Mouse (Mus musculus) limb, embryonic 15.5 days (tissue): ENCODE data around the gene Zfp607b. TPM values are rescaled to one million over a fixed set of nuclear protein-coding genes. Genes with fewer than 3 reads are reported as not detected.

Source experiments
- ATAC-seq: fragments of 200-750 bp; cut with Nextera tagmentation; 2 replicates; pipeline ENCODE4 v1.8.0; 2017; ENCODE audit warnings: low read depth, moderate TSS enrichment; ENCODE audit not compliant: insufficient number of reproducible peaks, low FRiP score, low TSS enrichment
- H3K27ac ChIP-seq: fragments of 300-500 bp; sonication (generic); 2 replicates; pipeline ENCODE4 v1.5.1; 2015; ENCODE audit warnings: moderate library complexity, mild to moderate bottlenecking, inconsistent platforms
- H3K27me3 ChIP-seq: fragments of 300-500 bp; sonication (generic); 2 replicates; pipeline ENCODE4 v1.6.1; 2015; ENCODE audit warnings: inconsistent platforms
- H3K36me3 ChIP-seq: fragments of 300-500 bp; sonication (generic); 2 replicates; pipeline ENCODE4 v1.6.1; 2015; ENCODE audit warnings: inconsistent platforms
- H3K4me1 ChIP-seq: fragments of 300-500 bp; sonication (generic); 2 replicates; pipeline ENCODE4 v1.6.1; 2015; ENCODE audit warnings: inconsistent platforms
- H3K4me2 ChIP-seq: fragments of 300-500 bp; sonication (generic); 2 replicates; pipeline ENCODE4 v1.6.1; 2015; ENCODE audit warnings: mild to moderate bottlenecking, inconsistent platforms
- H3K4me3 ChIP-seq: fragments of 300-500 bp; sonication (generic); 2 replicates; pipeline ENCODE4 v1.5.1; 2015; ENCODE audit warnings: mild to moderate bottlenecking, inconsistent platforms
- H3K9ac ChIP-seq: fragments of 300-500 bp; sonication (generic); 2 replicates; pipeline ENCODE4 v1.6.1; 2015; ENCODE audit warnings: inconsistent platforms
- H3K9me3 ChIP-seq: fragments of 300-500 bp; sonication (generic); 2 replicates; pipeline ENCODE4 v1.6.1; 2016; ENCODE audit warnings: inconsistent platforms
- WGBS: fragments of 180-500 bp; shearing (Covaris S2); methylation state at CpG from one replicate; pipeline ENCODE4 v1.1.7; 2015; 5-methylcytosine and 5-hydroxymethylcytosine counted together
- polyA plus RNA-seq: library from polyadenylated mRNA; unstranded; fragments of >200 nt; fragmentation: Nextera tagmentation; extraction: Ambion mirVana; gene quantifications from 2 replicates; pipeline ENCODE4 v1.2.1, GENCODE M21; 2015

Zfp607b gene
- polyA plus RNA-seq: 2.8 and 3.2 TPM in 2 replicates

DNA sequence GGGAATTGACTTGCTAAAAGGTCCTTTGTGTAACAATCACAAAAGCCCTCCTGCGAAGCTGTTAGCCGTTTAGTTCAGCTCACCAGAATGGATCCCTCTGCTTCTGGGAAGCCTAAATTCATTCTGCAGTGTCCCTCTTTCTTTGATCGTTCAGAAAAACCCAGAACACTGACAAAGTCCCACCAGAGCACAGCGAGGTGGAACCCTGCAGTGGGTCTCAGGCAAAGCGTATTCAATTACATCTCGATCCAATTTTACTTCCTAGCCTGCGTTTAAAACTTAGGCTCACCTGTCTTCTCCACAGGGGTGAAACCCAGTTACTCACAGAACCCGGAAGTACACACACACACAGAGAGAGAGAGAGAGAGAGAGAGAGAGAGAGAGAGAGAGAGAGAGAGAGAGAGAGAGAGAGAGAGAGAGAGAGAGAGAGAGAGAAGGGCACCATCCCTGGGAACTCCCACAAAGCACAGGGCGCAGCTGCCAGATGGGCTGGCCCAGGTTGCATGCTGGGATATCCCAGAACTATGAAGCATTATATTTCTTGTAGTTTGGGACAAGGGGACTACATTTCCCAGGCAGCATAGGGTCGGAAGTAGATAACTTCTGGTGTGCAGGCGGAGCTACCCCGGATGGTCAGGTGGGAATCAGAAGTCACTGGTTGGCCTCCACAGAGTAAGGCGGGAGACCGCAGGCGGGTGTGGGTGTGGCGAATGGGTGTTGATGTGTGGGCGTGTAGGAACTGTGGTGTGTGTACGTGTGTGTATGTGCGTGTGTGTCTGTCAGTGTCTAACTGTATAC is at the start of gene Zfp607b:
Gene Zfp607b, plus strand, starts transcription at position 526 of the 798 bp plus-strand sequence.
- H3K4me1 ChIP-seq: peaks cover 11% of the 10 kb centered on the region
- peak within 1 kb of the TSS; percentile 84 for H3K27ac ChIP-seq
- ATAC-seq: peak; percentile 100
- no peaks in the 10 kb centered on the region for H3K9me3 ChIP-seq
- under 1% methylated on average over 19 of the region's 19 CpGs for WGBS
- peak within 1 kb of the TSS; percentile 37; the same call in 1 of the 2 replicates for H3K9ac ChIP-seq
- no peaks in the 10 kb centered on the region for H3K27me3 ChIP-seq
- no peaks in the 10 kb centered on the region for H3K36me3 ChIP-seq
- peak within 1 kb of the TSS; percentile 48 for H3K4me3 ChIP-seq
- peak within 1 kb of the TSS; percentile 52 for H3K4me2 ChIP-seq

DNA sequence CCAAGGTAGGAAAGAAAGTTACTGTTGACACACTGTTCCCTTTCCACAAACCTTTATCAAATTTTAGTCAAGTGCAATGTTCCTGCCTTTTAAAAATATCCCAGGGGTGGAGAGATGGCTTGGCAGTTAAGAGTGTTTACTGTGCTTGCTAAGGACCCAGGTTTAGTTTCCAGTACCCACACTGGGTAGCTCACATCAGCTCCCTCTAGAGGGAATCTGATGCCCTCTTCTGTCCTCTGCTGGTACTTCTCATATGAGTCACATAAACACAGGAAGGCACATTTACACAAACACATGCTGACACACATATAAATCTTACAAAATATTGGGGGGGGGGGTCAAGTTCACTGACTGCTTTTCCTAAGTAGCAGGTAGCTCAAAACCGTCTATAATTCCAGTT is 44.7 kb upstream of the Zfp607b start:
- Histone ChIP-seq H3K27me3 (no peaks in the 10 kb centered on the region), H3K27ac (no peak overlapping the region), H3K9me3 (no peaks in the 10 kb centered on the region), H3K9ac (no peak overlapping the region), H3K36me3 (peaks cover 8% of the 10 kb centered on the region; the same call in 1 of the 2 replicates), H3K4me1 (no peaks in the 10 kb centered on the region), H3K4me3 (no peak overlapping the region), H3K4me2 (no peak overlapping the region)
- ATAC-seq: no peak
- WGBS: 55% methylated on average over 1 of the region's 1 CpGs

DNA sequence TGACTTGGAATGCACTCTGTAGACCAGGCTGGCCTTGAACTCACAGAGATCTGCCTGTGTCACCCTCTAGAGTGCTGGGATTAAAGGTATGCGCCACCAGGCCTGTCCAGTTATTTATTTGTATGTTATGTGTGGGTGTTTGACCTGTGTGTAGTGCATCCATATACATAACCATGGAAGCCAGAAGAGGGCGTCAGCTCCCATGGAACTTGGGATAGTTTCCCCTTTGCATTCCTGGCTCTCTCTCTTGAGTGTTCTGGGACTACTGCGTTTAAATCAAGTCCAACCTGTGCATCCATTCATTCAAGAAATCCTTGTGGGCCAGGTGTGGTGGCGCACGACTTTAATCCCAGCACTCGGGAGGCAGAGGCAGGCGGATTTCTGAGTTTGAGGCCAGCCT is 42.6 kb upstream of the Zfp607b start:
- H3K4me3 ChIP-seq: no peak overlapping the region
- H3K27me3 ChIP-seq: 0 out of 2 replicates have a peak, but pooled peaks cover 2% of the 10 kb centered on the region
- no peak overlapping the region for H3K27ac ChIP-seq
- H3K4me2 ChIP-seq: no peak overlapping the region
- H3K36me3 ChIP-seq: no peaks in the 10 kb centered on the region
- no peaks in the 10 kb centered on the region for H3K4me1 ChIP-seq
- no peak for ATAC-seq
- H3K9me3 ChIP-seq: no peaks in the 10 kb centered on the region
- WGBS: 85% methylated on average over 7 of the region's 7 CpGs
- H3K9ac ChIP-seq: no peak overlapping the region

DNA sequence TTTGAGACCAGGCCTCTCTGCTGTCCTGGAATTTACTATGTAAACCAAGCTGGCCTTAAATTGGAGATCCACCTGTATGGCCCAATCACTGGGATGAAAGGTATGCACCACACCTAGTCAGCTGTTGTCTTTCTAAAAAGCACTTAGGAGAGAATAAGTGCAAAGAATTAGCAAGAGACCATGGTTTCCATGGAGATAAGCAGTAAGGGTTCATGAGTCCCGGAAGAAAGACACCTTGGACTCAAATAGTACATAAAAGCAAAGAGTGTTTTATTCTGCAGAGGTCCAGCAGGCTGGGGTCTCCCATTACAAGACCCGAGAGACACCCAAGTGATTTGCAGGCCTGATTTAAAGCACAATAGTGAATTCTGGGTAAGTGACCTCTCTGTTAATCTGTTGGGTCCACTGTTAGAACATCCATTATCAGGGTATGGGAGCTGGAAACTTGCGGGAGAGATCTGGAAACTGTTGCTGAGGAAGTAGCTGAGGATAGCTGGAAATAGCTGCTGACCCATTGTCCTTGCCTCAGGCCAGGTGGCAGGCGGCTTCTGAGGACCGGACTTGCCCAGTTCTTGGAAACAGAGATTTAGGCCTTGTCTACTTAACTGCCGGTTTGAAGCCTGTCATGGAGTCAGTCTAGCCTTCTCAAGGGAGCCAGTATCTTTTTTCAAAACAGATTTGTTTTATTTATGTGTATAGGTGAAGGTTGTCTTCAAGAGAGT is 41.7 kb upstream of the Zfp607b start:
- Histone ChIP-seq H3K9me3 (no peaks in the 10 kb centered on the region), H3K4me3 (no peak overlapping the region), H3K9ac (no peak overlapping the region), H3K36me3 (no peaks in the 10 kb centered on the region), H3K27me3 (peaks cover 6% of the 10 kb centered on the region), H3K27ac (no peak overlapping the region), H3K4me1 (no peaks in the 10 kb centered on the region), H3K4me2 (no peak overlapping the region)
- ATAC-seq: no peak
- 77% methylated on average over 6 of the region's 6 CpGs for WGBS

DNA sequence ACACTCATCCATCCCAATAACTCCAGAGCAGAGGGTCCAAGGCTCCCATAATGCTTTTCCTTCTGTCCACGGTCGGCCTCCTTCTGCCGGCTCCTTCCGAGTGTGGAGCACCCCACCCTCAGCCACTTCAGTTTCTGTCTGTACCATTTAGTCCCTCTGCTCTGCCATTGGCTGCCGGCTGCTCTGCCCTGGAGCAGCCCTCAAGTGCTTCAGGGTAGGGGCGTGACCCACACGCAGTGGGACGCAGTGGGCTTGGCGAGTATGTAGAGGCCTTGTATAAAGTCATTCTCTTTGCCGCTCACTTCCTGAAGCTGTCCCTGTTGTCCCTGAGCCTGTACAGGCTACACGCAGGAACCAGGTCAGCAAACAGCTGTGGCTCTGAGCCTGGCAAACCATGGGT is 39.4 kb upstream of the Zfp607b start:
- H3K4me1 ChIP-seq: peaks cover 10% of the 10 kb centered on the region
- 89% methylated on average over 11 of the region's 11 CpGs for WGBS
- no peak overlapping the region for H3K9ac ChIP-seq
- H3K4me2 ChIP-seq: no peak overlapping the region
- no peak for ATAC-seq
- no peak overlapping the region for H3K27ac ChIP-seq
- H3K9me3 ChIP-seq: no peaks in the 10 kb centered on the region
- H3K27me3 ChIP-seq: peaks cover 29% of the 10 kb centered on the region
- no peak overlapping the region for H3K4me3 ChIP-seq
- no peaks in the 10 kb centered on the region for H3K36me3 ChIP-seq

DNA sequence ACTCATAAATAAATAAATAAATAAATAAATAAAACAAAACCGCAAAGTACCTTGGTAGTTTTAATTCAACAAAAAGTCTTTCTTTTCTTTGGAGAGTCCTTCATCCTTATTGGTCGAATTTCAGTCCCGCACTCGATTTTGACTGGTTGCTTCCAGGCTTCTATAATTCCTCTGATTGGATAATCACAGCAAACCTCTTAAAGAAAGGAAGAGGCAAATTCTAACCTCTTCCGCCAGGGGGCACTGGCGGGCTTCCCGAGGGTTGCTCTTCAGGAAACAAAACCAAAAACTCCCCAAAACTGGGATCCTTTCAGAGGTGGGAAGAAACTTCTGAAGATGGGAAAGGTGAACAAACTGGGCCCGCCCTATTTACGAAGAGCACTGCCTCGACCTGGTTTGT is 38.2 kb upstream of the Zfp607b start:
- no peaks in the 10 kb centered on the region for H3K36me3 ChIP-seq
- peaks cover 10% of the 10 kb centered on the region for H3K4me1 ChIP-seq
- no peak overlapping the region for H3K4me2 ChIP-seq
- ATAC-seq: no peak
- H3K9ac ChIP-seq: no peak overlapping the region
- no peak overlapping the region for H3K4me3 ChIP-seq
- no peaks in the 10 kb centered on the region for H3K9me3 ChIP-seq
- H3K27me3 ChIP-seq: peaks cover 41% of the 10 kb centered on the region
- no peak overlapping the region for H3K27ac ChIP-seq
- 5% methylated on average over 10 of the region's 10 CpGs for WGBS

DNA sequence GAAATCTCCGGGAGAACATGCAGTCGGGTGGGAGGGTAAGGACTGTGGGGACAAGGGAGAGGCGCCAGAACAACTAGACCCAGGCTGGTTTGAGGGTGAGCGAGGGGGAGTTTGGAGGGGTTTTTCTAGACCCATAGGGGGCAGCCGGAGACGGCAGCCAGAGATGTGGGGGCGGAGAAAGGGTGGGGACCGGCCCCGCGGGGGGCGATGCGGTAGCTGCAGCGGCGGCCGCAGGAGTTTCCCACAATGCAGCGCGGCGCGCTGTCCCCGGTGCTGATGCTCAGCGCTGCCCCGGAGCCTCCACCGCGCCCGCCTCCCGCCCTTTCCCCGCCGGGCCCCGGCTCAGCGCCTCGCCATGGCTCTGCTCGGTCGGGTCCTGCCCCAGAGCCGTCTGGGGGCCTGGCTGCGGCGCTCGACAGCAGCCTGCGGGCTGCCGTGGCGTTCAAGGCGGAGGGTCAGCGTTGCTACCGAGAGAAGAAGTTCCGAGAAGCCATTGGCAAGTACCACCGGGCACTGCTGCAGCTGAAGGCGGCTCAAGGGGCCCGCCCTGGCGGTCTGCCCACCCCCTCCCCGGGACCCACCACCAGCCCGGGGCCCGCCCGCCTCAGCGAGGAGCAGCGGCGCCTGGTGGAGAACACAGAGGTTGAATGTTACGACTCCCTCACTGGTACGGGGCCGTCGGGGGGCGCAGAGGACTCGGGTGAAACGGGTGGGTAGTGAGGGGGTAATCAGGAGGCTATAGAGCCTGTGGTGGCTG is 35.3 kb upstream of the Zfp607b start, which contains the start of gene Ttc9b:
Gene Ttc9b, plus strand, starts transcription at position 235 of the 757 bp plus-strand sequence.
- no peak within 1 kb of the TSS for H3K9ac ChIP-seq
- H3K4me2 ChIP-seq: peak within 1 kb of the TSS; percentile 49
- peak within 1 kb of the TSS; percentile 31 for H3K4me3 ChIP-seq
- no peak; the same call in 1 of the 2 replicates for ATAC-seq
- no peaks in the 10 kb centered on the region for H3K9me3 ChIP-seq
- H3K36me3 ChIP-seq: peaks cover 26% of the 10 kb centered on the region
- H3K27ac ChIP-seq: no peak within 1 kb of the TSS
- peaks cover 10% of the 10 kb centered on the region for H3K4me1 ChIP-seq
- peaks cover 70% of the 10 kb centered on the region for H3K27me3 ChIP-seq
- 3% methylated on average over 62 of the region's 62 CpGs for WGBS

DNA sequence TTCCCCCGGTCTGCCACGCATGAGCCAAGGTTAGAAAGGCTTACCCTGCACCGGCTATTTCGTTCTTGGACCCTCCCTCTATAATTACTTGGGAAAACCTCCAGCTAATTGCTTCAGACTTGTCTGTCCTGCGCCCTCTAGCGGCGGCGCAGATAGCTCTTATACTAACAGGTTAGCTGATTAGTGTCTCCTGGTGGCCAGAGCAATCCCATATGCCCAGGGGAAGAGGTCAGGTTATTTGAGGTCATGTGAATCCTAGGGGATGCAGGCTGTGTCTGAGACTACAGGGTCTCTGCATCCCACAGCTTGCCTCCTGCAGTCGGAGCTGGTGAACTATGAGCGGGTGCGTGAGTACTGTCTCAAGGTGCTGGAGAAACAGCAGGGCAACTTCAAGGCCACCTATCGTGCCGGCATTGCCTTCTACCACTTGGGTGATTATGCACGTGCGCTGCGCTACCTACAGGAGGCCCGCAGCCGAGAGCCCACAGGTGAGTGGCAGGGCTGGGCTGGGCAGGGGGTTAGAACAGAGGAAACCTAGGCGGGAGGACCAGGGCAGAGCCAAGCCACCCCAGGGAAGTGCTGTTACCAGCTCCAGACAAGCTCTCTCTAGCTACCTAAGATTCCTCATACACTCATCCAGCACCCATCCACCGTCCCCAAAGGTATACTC is 34.4 kb upstream of the Zfp607b start:
- H3K27me3 ChIP-seq: peaks cover 79% of the 10 kb centered on the region
- no peak overlapping the region for H3K9ac ChIP-seq
- peaks cover 34% of the 10 kb centered on the region for H3K36me3 ChIP-seq
- H3K4me2 ChIP-seq: no peak overlapping the region
- ATAC-seq: no peak
- H3K4me1 ChIP-seq: peaks cover 10% of the 10 kb centered on the region
- H3K27ac ChIP-seq: no peak overlapping the region
- H3K9me3 ChIP-seq: no peaks in the 10 kb centered on the region
- no peak overlapping the region for H3K4me3 ChIP-seq
- 60% methylated on average over 20 of the region's 20 CpGs for WGBS

DNA sequence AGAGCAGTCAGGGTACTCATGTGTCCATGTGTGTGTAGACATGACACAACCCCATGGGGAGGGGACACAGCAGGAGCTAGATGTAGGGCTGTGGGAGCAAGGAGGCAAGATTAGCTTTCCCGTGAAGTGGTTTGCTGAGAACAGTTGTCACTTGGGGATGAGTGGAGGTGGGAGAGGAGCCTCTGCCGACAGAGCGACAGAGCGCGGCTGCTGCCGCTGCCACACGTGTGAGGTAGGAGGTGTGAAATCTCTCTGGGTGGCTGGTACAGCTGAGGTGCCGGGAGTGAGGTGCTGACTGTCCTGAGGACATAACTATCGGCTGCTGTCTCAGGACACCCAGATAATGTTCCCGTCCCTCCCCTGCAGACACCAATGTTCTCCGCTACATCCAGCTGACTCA is 33.6 kb upstream of the Zfp607b start:
- Histone ChIP-seq H3K9ac (no peak overlapping the region), H3K4me1 (peaks cover 10% of the 10 kb centered on the region), H3K27ac (no peak overlapping the region), H3K9me3 (no peaks in the 10 kb centered on the region), H3K4me2 (no peak overlapping the region), H3K4me3 (no peak overlapping the region), H3K27me3 (peaks cover 80% of the 10 kb centered on the region), H3K36me3 (peaks cover 36% of the 10 kb centered on the region)
- 43% methylated on average over 11 of the region's 11 CpGs for WGBS
- ATAC-seq: no peak

DNA sequence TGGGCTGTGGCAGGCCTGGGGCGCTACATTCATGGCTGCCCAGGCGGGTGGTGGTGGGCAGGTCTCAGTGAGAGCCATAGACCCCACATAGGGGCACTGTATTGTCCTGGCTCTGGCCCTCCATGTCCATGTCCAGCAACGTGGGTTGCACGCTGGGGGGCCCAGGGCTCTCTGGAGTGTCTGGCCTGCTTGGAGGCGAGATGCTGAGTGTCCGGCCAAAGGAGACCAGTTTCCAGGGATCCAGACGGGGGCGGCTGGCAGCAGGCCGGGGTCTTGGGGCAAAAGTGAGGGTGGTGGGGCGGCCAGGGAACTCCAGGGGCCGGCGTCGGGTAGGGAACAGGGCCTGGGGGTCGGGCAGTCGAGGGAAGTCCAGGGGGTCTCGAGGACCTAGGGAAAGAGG is 32.5 kb upstream of the Zfp607b start:
- no peak overlapping the region for H3K4me3 ChIP-seq
- no peak for ATAC-seq
- 91% methylated on average over 16 of the region's 16 CpGs for WGBS
- no peaks in the 10 kb centered on the region for H3K9me3 ChIP-seq
- peaks cover 10% of the 10 kb centered on the region for H3K4me1 ChIP-seq
- H3K4me2 ChIP-seq: no peak overlapping the region
- H3K27me3 ChIP-seq: peaks cover 78% of the 10 kb centered on the region
- H3K36me3 ChIP-seq: peaks cover 45% of the 10 kb centered on the region
- H3K27ac ChIP-seq: no peak overlapping the region
- H3K9ac ChIP-seq: no peak overlapping the region

DNA sequence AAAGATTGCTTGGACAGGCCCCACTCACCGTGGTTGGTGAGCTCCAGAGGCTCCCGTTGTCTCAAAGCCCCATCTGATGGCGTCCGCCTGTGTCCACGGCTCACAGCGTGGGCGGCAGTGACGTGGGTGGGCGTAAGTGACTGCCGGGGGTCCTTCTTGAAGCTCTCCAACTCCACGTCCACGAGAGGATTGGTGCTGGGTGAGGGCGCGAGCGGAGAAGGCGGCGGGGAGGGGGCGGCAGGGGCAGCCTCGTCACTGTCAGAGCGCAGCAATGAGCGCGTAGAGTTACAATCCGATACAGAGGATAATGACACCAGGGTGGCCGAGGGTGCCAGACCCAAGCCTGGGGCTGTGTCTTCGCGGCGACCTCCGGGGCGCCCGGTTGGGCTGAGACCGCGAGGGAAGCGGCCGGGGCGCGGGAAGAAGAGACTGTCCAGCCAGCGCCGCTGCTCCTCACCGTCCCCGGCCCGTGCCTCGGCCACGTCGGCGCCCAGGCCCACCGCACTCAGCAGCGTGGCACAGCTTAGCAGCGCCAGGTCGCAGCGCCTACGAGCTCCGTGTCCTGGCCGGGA is 31.2 kb upstream of the Zfp607b start:
- Histone ChIP-seq H3K4me3 (no peak overlapping the region), H3K9me3 (no peaks in the 10 kb centered on the region), H3K27me3 (peaks cover 70% of the 10 kb centered on the region), H3K4me1 (peaks cover 10% of the 10 kb centered on the region), H3K27ac (no peak overlapping the region), H3K36me3 (peaks cover 51% of the 10 kb centered on the region), H3K9ac (no peak overlapping the region), H3K4me2 (no peak overlapping the region)
- 28% methylated on average over 52 of the region's 53 CpGs for WGBS
- ATAC-seq: no peak
